Mouse (Mus musculus) liver, adult 2 months (tissue): ENCODE results near the gene Usp31. TPM values are rescaled to one million over a fixed set of nuclear protein-coding genes. Genes with fewer than 3 reads are reported as not detected.

Experiments
- DNase-seq: peaks from one replicate; pipeline ENCODE4 v3.0.0-alpha.2; 2011; ENCODE audit warnings: low read depth, low spot score; ENCODE audit errors: extremely low read depth
- H3K27ac ChIP-seq: fragments of 200-500 bp; replicated peaks from 2 replicates; pipeline ENCODE4 v1.5.1; 2012; ENCODE audit warnings: low read depth, mild to moderate bottlenecking, control low read depth, inconsistent platforms, low read length; ENCODE audit not compliant: insufficient read depth
- H3K27me3 ChIP-seq: fragments of 200-500 bp; 2 replicates; pipeline ENCODE4 v1.6.1; 2012; ENCODE audit warnings: mild to moderate bottlenecking, moderate library complexity, low read length, inconsistent platforms; ENCODE audit not compliant: control insufficient read depth, insufficient read depth
- H3K36me3 ChIP-seq: fragments of 200-500 bp; 2 replicates; pipeline ENCODE4 v1.6.1; 2012; ENCODE audit warnings: low read length, inconsistent platforms; ENCODE audit not compliant: control insufficient read depth, insufficient read depth
- H3K4me1 ChIP-seq: fragments of 200-500 bp; 2 replicates; pipeline ENCODE4 v1.6.1; 2011; ENCODE audit warnings: low read length; ENCODE audit not compliant: control insufficient read depth, insufficient read depth
- H3K4me3 ChIP-seq: fragments of 200-500 bp; 2 replicates; pipeline ENCODE4 v1.5.1; 2011; ENCODE audit warnings: low read depth, mild to moderate bottlenecking, control low read depth, low read length, moderate library complexity; ENCODE audit not compliant: insufficient read depth
- H3K79me2 ChIP-seq: fragments of 200-500 bp; 2 replicates; pipeline ENCODE4 v1.6.1; 2012; ENCODE audit warnings: inconsistent platforms, mild to moderate bottlenecking, low read length, moderate library complexity; ENCODE audit not compliant: control insufficient read depth, insufficient read depth
- H3K9ac ChIP-seq: fragments of 200-500 bp; 2 replicates; pipeline ENCODE4 v1.6.1; 2012; ENCODE audit warnings: low read depth, mild to moderate bottlenecking, control low read depth, inconsistent platforms, low read length
- CTCF ChIP-seq: fragments of 200-500 bp; IDR thresholded peaks from 2 replicates; pipeline ENCODE4 v1.5.1; 2011; ENCODE audit warnings: low read depth, low read length, control low read depth
- POLR2A ChIP-seq: fragments of 200-500 bp; IDR thresholded peaks from 2 replicates; pipeline ENCODE4 v1.6.1; 2011; ENCODE audit warnings: low read length, control low read depth; ENCODE audit not compliant: insufficient read depth; ENCODE audit errors: extremely low read depth
- WGBS: fragments of 180-500 bp; shearing (Covaris S2); methylation state at CpG from one replicate; pipeline ENCODE4 v1.1.7; 2018; 5-methylcytosine and 5-hydroxymethylcytosine counted together
- polyA plus RNA-seq: library from polyadenylated mRNA; depleted of rRNA; stranded (reverse); fragments of >200 nt; gene quantifications from 2 replicates; pipeline ENCODE4 v1.2.3, GENCODE M21; 2012; rRNA removed
- total RNA-seq: library from RNA; depleted of rRNA; stranded (reverse); fragments of >200 nt; gene quantifications from 2 replicates; pipeline ENCODE4 v1.2.3, GENCODE M21; 2014; rRNA removed

Gene Usp31
- total and polyA plus RNA-seq, 2 experiments: 1.4 to 5.7 TPM

- Histone ChIP-seq H3K4me1 (no peaks in the 10 kb centered on the region), H3K79me2 (no peaks in the 10 kb centered on the region), H3K27ac (no peak overlapping the region), H3K9ac (no peak overlapping the region), H3K27me3 (no peaks in the 10 kb centered on the region), H3K4me3 (no peak overlapping the region), H3K36me3 (no peaks in the 10 kb centered on the region)
- DNase-seq: no peak
- TF ChIP-seq CTCF: no peak
- TF ChIP-seq POLR2A: no peak
- WGBS: 91% methylated on average over 1 of the region's 1 CpGs
These were observed 112.4 kb downstream of the Usp31 start for GRCm38 (mm10) chr7:121594623-121595022.

Other genes starting within 250 kb of the Usp31 start
- not detected in 2 replicates for gene Scnn1g, start 27.2 kb upstream of the Usp31 start, total RNA-seq
- not detected in 2 replicates for gene Scnn1g, start 27.2 kb upstream of the Usp31 start, polyA plus RNA-seq
- not detected in 2 replicates for gene Scnn1b, start 157.8 kb upstream of the Usp31 start, total RNA-seq
- 0.05 TPM in 1 of 2 replicates, not detected in the other for gene Scnn1b, start 157.8 kb upstream of the Usp31 start, polyA plus RNA-seq